Mouse (Mus musculus) erythroblast, embryonic 14.5 days (primary cell): ENCODE measurements around the gene Adamtsl2.

ENCODE experiments used
- GATA1 ChIP-seq: IDR thresholded peaks from 2 replicates; pipeline ENCODE4 v1.6.1; 2012; ENCODE audit warnings: low read length, inconsistent platforms, mixed read lengths
- TAL1 ChIP-seq: IDR thresholded peaks from 3 replicates; pipeline ENCODE4 v1.6.1; 2012; ENCODE audit warnings: low read length, inconsistent platforms, mixed read lengths

DNA sequence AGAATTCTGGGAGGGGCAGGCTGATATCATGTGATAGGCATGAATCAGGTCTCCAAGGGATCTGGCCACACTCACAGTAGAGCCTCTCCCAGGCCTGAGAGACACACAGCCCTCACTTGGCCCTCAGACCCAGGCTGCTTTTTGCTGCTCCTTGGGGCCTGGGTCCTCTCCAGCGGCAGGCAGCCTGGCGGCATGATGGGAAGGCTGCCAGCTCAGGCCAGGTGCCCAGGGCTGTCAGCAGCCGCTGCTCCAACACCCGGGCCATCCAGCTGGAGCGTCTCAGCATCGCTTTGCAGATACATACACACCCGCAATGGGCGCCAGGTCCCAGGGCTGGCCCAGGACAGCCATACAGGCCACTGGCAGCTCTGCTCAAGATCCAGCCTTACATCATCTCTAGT lies 41.1 kb downstream of the Adamtsl2 start:
- TF ChIP-seq GATA1 (no peak), TAL1 (no peak)
